Mouse (Mus musculus) neural tube, embryonic 15.5 days (tissue): Measurements from ENCODE around the gene Hdhd5. TPM values are rescaled to one million over a fixed set of nuclear protein-coding genes. Genes with fewer than 3 reads are reported as not detected.

ENCODE experiments used
- ATAC-seq: fragments of 200-750 bp; cut with Nextera tagmentation; 2 replicates; pipeline ENCODE4 v1.8.0; 2017; ENCODE audit warnings: mild to moderate bottlenecking, moderate TSS enrichment, moderate library complexity; ENCODE audit not compliant: low FRiP score
- H3K27ac ChIP-seq: fragments of 300-500 bp; sonication (generic); replicated peaks from 2 replicates; pipeline ENCODE4 v1.5.1; 2015; ENCODE audit warnings: mild to moderate bottlenecking, inconsistent platforms
- H3K27me3 ChIP-seq: fragments of 300-500 bp; sonication (generic); replicated peaks from 2 replicates; pipeline ENCODE4 v1.6.1; 2015; ENCODE audit warnings: inconsistent platforms
- H3K36me3 ChIP-seq: fragments of 300-500 bp; sonication (generic); 2 replicates; pipeline ENCODE4 v1.6.1; 2015; ENCODE audit warnings: inconsistent platforms
- H3K4me1 ChIP-seq: fragments of 300-500 bp; sonication (generic); 2 replicates; pipeline ENCODE4 v1.6.1; 2015; ENCODE audit warnings: inconsistent platforms
- H3K4me2 ChIP-seq: fragments of 300-500 bp; sonication (generic); 2 replicates; pipeline ENCODE4 v1.6.1; 2015; ENCODE audit warnings: inconsistent platforms, mild to moderate bottlenecking, moderate library complexity
- H3K4me3 ChIP-seq: fragments of 300-500 bp; sonication (generic); replicated peaks from 2 replicates; pipeline ENCODE4 v1.5.1; 2015; ENCODE audit warnings: mild to moderate bottlenecking, inconsistent platforms
- H3K9ac ChIP-seq: fragments of 300-500 bp; sonication (generic); replicated peaks from 2 replicates; pipeline ENCODE4 v1.6.1; 2015; ENCODE audit warnings: mild to moderate bottlenecking, inconsistent platforms
- H3K9me3 ChIP-seq: fragments of 300-500 bp; sonication (generic); replicated peaks from 2 replicates; pipeline ENCODE4 v1.6.1; 2016; ENCODE audit warnings: inconsistent platforms
- WGBS: fragments of 180-500 bp; shearing (Covaris S2); methylation state at CpG from one replicate; pipeline ENCODE4 v1.1.7; 2015; ENCODE audit warnings: mixed read lengths; 5-methylcytosine and 5-hydroxymethylcytosine counted together
- polyA plus RNA-seq: library from polyadenylated mRNA; unstranded; fragments of >200 nt; fragmentation: Nextera tagmentation; extraction: Ambion mirVana; gene quantifications from 2 replicates; pipeline ENCODE4 v1.2.1, GENCODE M21; 2015

The Hdhd5 gene
- polyA plus RNA-seq, 1 experiment from 2014 or later = 16.8 TPM

GRCm38 (mm10) chr6:120493374-120494181 lies 37.5 kb downstream of the Hdhd5 start, which contains the start of gene Tmem121b:
Gene Tmem121b (minus strand): TSS chr6:120493807.
- Histone ChIP-seq H3K27ac (peak within 1 kb of the TSS; percentile 96), H3K4me1 (peaks cover 60% of the 10 kb centered on the region), H3K4me2 (peak within 1 kb of the TSS; percentile 78), H3K36me3 (no peaks in the 10 kb centered on the region), H3K9me3 (no peaks in the 10 kb centered on the region), H3K9ac (peak within 1 kb of the TSS; percentile 87), H3K4me3 (peak within 1 kb of the TSS; percentile 83), H3K27me3 (no peaks in the 10 kb centered on the region)
- ATAC-seq = peak; percentile 88
- under 1% methylated on average over 70 of the region's 84 CpGs for WGBS

- peak overlapping the region; percentile 87 for H3K9ac ChIP-seq
- WGBS = 1% methylated on average over 71 of the region's 95 CpGs
- H3K36me3 ChIP-seq = no peaks in the 10 kb centered on the region
- no peaks in the 10 kb centered on the region for H3K9me3 ChIP-seq
- ATAC-seq = peak; percentile 13
- peak overlapping the region; percentile 96 for H3K27ac ChIP-seq
- peaks cover 60% of the 10 kb centered on the region for H3K4me1 ChIP-seq
- peak overlapping the region; percentile 83 for H3K4me3 ChIP-seq
- H3K4me2 ChIP-seq = peak overlapping the region; percentile 78
- no peaks in the 10 kb centered on the region for H3K27me3 ChIP-seq
These were observed 38.4 kb downstream of the Hdhd5 start for GRCm38 (mm10) chr6:120492499-120493373.

GRCm38 (mm10) chr6:120491862-120492498 lies 39.1 kb downstream of the Hdhd5 start:
- peaks cover 60% of the 10 kb centered on the region for H3K4me1 ChIP-seq
- H3K9me3 ChIP-seq = no peaks in the 10 kb centered on the region
- no peaks in the 10 kb centered on the region for H3K36me3 ChIP-seq
- peak overlapping the region; percentile 78 for H3K4me2 ChIP-seq
- H3K9ac ChIP-seq = peak overlapping the region; percentile 87
- H3K27ac ChIP-seq = peak overlapping the region; percentile 96; the same call in 1 of the 2 replicates
- H3K4me3 ChIP-seq = peak overlapping the region; percentile 83
- no peaks in the 10 kb centered on the region for H3K27me3 ChIP-seq
- ATAC-seq = no peak
- 11% methylated on average over 22 of the region's 22 CpGs for WGBS

- no peaks in the 10 kb centered on the region for H3K9me3 ChIP-seq
- H3K4me1 ChIP-seq = peaks cover 52% of the 10 kb centered on the region
- peak overlapping the region; percentile 87 for H3K9ac ChIP-seq
- no peak for ATAC-seq
- H3K4me2 ChIP-seq = peak overlapping the region; percentile 78
- H3K27ac ChIP-seq = no peak overlapping the region
- WGBS = 38% methylated on average over 7 of the region's 7 CpGs
- no peaks in the 10 kb centered on the region for H3K27me3 ChIP-seq
- no peaks in the 10 kb centered on the region for H3K36me3 ChIP-seq
- H3K4me3 ChIP-seq = peak overlapping the region; percentile 83
These were observed 40.1 kb downstream of the Hdhd5 start for GRCm38 (mm10) chr6:120491064-120491463.

GRCm38 (mm10) chr6:120489461-120489860 lies 41.7 kb downstream of the Hdhd5 start:
- no peak overlapping the region; the same call in 1 of the 2 replicates for H3K27ac ChIP-seq
- H3K36me3 ChIP-seq = no peaks in the 10 kb centered on the region
- H3K9ac ChIP-seq = no peak overlapping the region
- WGBS = 60% methylated on average over 2 of the region's 2 CpGs
- peaks cover 46% of the 10 kb centered on the region for H3K4me1 ChIP-seq
- H3K4me3 ChIP-seq = no peak overlapping the region
- no peaks in the 10 kb centered on the region for H3K9me3 ChIP-seq
- H3K27me3 ChIP-seq = no peaks in the 10 kb centered on the region
- ATAC-seq = no peak
- peak overlapping the region; percentile 78 for H3K4me2 ChIP-seq

- no peak for ATAC-seq
- Histone ChIP-seq H3K4me1 (peaks cover 41% of the 10 kb centered on the region), H3K4me2 (no peak overlapping the region), H3K27ac (no peak overlapping the region), H3K4me3 (no peak overlapping the region), H3K36me3 (no peaks in the 10 kb centered on the region), H3K9ac (no peak overlapping the region), H3K9me3 (no peaks in the 10 kb centered on the region), H3K27me3 (no peaks in the 10 kb centered on the region)
- 81% methylated on average over 3 of the region's 3 CpGs for WGBS
These were observed 42.5 kb downstream of the Hdhd5 start for GRCm38 (mm10) chr6:120488647-120489046.

- ATAC-seq = no peak
- Histone ChIP-seq H3K9me3 (no peaks in the 10 kb centered on the region), H3K4me2 (no peak overlapping the region), H3K27me3 (no peaks in the 10 kb centered on the region), H3K4me1 (peaks cover 25% of the 10 kb centered on the region), H3K36me3 (peaks cover 3% of the 10 kb centered on the region), H3K27ac (no peak overlapping the region), H3K4me3 (no peak overlapping the region), H3K9ac (no peak overlapping the region)
- WGBS = 74% methylated on average over 8 of the region's 8 CpGs
These were observed 45.0 kb downstream of the Hdhd5 start for GRCm38 (mm10) chr6:120486051-120486510.

- no peak overlapping the region for H3K4me3 ChIP-seq
- H3K4me1 ChIP-seq = peaks cover 15% of the 10 kb centered on the region
- H3K36me3 ChIP-seq = peaks cover 8% of the 10 kb centered on the region
- H3K4me2 ChIP-seq = no peak overlapping the region
- H3K9ac ChIP-seq = no peak overlapping the region
- ATAC-seq = no peak
- H3K27me3 ChIP-seq = no peaks in the 10 kb centered on the region
- no peaks in the 10 kb centered on the region for H3K9me3 ChIP-seq
- 68% methylated on average over 3 of the region's 3 CpGs for WGBS
- no peak overlapping the region for H3K27ac ChIP-seq
These were observed 46.1 kb downstream of the Hdhd5 start for GRCm38 (mm10) chr6:120485038-120485437.

GRCm38 (mm10) chr6:120483211-120483626 lies 47.9 kb downstream of the Hdhd5 start:
- no peaks in the 10 kb centered on the region for H3K27me3 ChIP-seq
- H3K27ac ChIP-seq = no peak overlapping the region
- ATAC-seq = no peak
- no peak overlapping the region for H3K4me3 ChIP-seq
- peaks cover 8% of the 10 kb centered on the region for H3K36me3 ChIP-seq
- peaks cover 3% of the 10 kb centered on the region; the same call in 1 of the 2 replicates for H3K4me1 ChIP-seq
- 38% methylated on average over 8 of the region's 8 CpGs for WGBS
- H3K9me3 ChIP-seq = no peaks in the 10 kb centered on the region
- H3K4me2 ChIP-seq = no peak overlapping the region
- no peak overlapping the region for H3K9ac ChIP-seq

- ATAC-seq = no peak
- Histone ChIP-seq H3K27ac (no peak overlapping the region), H3K4me1 (peaks cover 3% of the 10 kb centered on the region; the same call in 1 of the 2 replicates), H3K9me3 (no peaks in the 10 kb centered on the region), H3K4me2 (no peak overlapping the region), H3K9ac (no peak overlapping the region), H3K4me3 (no peak overlapping the region), H3K36me3 (peaks cover 8% of the 10 kb centered on the region), H3K27me3 (no peaks in the 10 kb centered on the region)
- WGBS = 49% methylated on average over 6 of the region's 6 CpGs
These were observed 48.4 kb downstream of the Hdhd5 start for GRCm38 (mm10) chr6:120482756-120483155.

GRCm38 (mm10) chr6:120482021-120482420 lies 49.1 kb downstream of the Hdhd5 start:
- Histone ChIP-seq H3K9ac (no peak overlapping the region), H3K9me3 (no peaks in the 10 kb centered on the region), H3K27me3 (no peaks in the 10 kb centered on the region), H3K27ac (no peak overlapping the region), H3K36me3 (peaks cover 8% of the 10 kb centered on the region), H3K4me2 (no peak overlapping the region), H3K4me3 (no peak overlapping the region), H3K4me1 (peaks cover 3% of the 10 kb centered on the region; the same call in 1 of the 2 replicates)
- 95% methylated on average over 14 of the region's 14 CpGs for WGBS
- no peak for ATAC-seq
